Mouse (Mus musculus) bone marrow macrophage, adult 2 months (primary cell): Measurements from ENCODE around the gene Tarm1.

ENCODE experiments used
- CTCF ChIP-seq: IDR thresholded peaks from 2 replicates; pipeline ENCODE4 v1.5.1; 2012; ENCODE audit warnings: low read depth, mild to moderate bottlenecking, low read length, moderate library complexity
- POLR2A ChIP-seq: IDR thresholded peaks from 2 replicates; pipeline ENCODE4 v1.6.1; 2012; ENCODE audit warnings: mild to moderate bottlenecking, low read depth, low read length, borderline replicate concordance

DNA sequence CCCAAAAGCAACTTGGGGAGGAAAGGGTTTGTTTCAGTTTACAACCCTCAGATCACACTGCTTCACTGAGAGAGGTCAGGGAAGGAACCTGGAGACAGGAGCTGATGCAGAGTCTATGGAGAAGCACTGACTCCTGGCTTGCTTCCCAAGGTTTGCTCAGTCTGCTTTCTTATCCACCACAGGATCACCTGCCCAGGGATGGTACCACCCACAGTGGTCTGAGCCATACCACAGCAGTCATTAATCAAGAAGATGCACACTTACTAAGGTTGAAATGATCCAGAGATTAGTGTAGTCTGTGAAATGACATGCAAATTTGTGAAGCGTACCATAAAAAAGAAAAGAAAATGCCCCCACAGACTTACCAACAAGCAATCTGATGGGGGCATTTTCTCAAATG, 2.0 kb downstream of the Tarm1 start:
- TF ChIP-seq POLR2A (no peak), CTCF (no peak)
